Mouse (Mus musculus) left cerebral cortex, adult 6 months (tissue): Measurements from ENCODE around the gene Tspear. TPM values are rescaled to one million over a fixed set of nuclear protein-coding genes. Genes with fewer than 3 reads are reported as not detected.

Experiments used
- long read RNA-seq, 2 experiments: library from polyadenylated mRNA; unstranded; transcript quantifications; one replicate each; pipeline ENCODE4 v2.0.0; 2019 to 2020
- polyA plus RNA-seq: library from polyadenylated mRNA; unstranded; fragments of <200 nt; fragmentation: Nextera tagmentation; gene quantifications from 2 replicates; pipeline ENCODE4 v1.2.3, GENCODE M21; 2021

Tspear gene
- polyA plus RNA-seq, result 0.20 TPM in 2 replicates
- long read RNA-seq, experiment 1, partial matches to known transcripts, result 1 of 4 reads
- long read RNA-seq, experiment 1, other reads (novel, unspliced or antisense), result 1 of 4 reads
- long read RNA-seq, experiment 2, result 0 reads

GRCm38 (mm10) chr10:77685895-77686664, at the start of gene Tspear:
Gene Tspear (plus strand): TSS chr10:77686569.

DNA sequence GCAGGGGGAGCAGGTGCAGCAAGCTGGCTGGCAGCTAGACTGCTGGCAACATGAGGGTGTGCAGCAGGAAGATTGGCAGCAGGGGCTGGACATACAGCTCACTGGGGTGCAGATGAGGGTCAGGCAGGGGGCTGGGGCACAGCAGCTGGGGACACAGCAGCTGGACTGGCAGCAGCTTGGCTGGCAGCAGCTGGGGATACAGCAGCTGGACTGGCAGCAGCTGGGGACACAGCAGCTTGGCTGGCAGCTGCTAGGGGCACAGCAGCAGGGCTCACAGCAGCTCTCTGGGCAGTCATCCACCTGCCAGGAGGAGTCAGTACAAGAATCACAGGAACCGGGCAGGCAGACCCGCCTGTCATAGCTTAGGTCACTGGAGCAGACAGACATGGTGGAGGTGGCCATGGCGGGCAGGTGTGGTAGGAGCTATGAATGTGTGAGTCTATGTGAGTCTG, 4.0 kb downstream of the Tspear start, which contains the start of gene Gm19402:
Gene Gm19402 (minus strand): TSS at position 402 of the 452 bp plus-strand sequence.

GRCm38 (mm10) chr10:77697133-77697532, 10.8 kb downstream of the Tspear start, which contains the start of gene Gm9508:
Gene Gm9508 (minus strand): TSS chr10:77697233.

DNA sequence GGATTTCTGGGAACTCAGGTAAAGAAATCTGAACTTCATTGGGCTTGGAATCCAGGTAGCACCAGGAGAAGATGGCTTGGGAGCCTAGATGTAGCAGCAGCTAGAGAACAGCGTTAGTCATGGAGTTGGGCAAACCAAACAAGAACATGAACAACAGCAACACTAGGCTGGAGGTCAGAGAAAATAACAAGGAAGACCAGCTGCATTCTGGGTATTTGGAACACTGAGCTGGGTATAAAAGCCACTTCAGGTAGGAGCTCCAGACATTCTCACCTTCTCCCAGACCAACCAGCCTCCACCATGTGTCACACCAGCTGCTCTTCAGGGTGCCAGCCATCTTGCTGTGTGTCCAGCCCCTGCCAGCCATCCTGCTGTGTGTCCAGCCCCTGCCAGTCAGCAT, 20.0 kb downstream of the Tspear start, which contains the start of gene Gm10272:
Gene Gm10272 (plus strand): TSS at position 301 of the 400 bp plus-strand sequence.

GRCm38 (mm10) chr10:77711157-77711556, 24.8 kb downstream of the Tspear start, which contains the start of gene Gm10024:
Gene Gm10024 (plus strand): TSS chr10:77711457.

GRCm38 (mm10) chr10:77715507-77715906, 29.1 kb downstream of the Tspear start, which contains the start of gene Gm10142:
Gene Gm10142 (plus strand): TSS chr10:77715807.

GRCm38 (mm10) chr10:77720299-77720698, 33.9 kb downstream of the Tspear start, which contains the start of gene Krtap12-1:
Gene Krtap12-1 (plus strand): TSS chr10:77720599.

GRCm38 (mm10) chr10:77726186-77726585, 39.8 kb downstream of the Tspear start, which contains the start of gene Gm10100:
Gene Gm10100 (plus strand): TSS chr10:77726486.

DNA sequence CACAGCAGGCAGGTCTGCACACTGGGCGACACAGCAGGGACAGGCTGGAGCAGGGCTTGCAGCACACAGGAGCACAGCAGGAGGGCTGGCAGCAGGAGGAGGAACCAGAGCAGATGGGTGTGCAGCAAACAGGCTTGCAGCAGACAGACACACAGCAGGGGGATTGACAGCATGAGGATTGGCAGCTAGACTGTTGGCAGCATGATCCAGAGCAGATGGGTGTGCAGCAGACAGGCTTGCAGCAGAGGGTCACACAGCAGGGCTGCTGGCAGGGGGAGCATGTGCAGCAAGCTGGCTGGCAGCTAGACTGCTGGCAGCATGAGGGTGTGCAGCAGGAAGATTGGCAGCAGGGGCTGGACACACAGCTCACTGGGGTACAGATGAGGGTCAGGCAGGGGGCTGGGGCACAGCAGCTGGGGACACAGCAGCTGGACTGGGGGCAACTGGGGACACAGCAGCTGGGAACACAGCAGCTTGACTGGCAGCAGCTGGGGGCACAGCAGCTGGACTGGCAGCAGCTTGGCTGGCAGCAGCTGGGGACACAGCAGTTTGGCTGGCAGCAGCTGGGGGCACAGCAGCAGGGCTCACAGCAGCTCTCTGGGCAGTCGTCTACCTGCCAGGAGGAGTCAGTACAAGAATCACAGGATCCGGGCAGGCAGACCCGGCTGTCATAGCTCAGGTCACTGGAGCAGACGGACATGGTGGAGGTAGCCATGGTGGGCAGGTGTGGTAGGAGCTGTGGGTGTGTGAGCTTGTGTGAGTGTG, 55.7 kb downstream of the Tspear start, which contains the start of gene Gm18596:
Gene Gm18596 (minus strand): TSS at position 715 of the 765 bp plus-strand sequence.

GRCm38 (mm10) chr10:77751254-77751653, 64.9 kb downstream of the Tspear start, which contains the start of gene Gm9736:
Gene Gm9736 (minus strand): TSS chr10:77751354.

GRCm38 (mm10) chr10:77759582-77759981, 73.2 kb downstream of the Tspear start, which contains the start of gene Gm3233:
Gene Gm3233 (minus strand): TSS chr10:77759682.

DNA sequence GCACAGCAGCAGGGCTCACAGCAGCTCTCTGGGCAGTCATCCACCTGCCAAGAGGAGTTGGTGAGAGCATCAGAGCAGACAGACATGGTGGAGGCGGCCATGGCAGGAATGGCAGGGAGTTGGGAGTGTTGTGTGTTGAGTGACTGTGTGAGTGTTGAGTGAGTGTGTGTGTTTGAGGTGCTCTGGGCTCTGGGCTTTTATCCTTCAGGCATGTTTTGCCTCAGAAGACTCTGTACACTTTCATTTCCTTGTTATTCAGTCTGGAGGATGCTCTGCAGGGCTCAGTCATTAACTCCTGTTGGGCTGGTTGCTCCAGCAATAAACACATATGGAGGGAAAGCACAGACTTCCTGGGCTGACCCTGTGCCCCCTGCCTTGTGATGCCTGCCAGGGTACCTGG, 84.9 kb downstream of the Tspear start, which contains the start of gene Gm3238:
Gene Gm3238 (minus strand): TSS at position 101 of the 400 bp plus-strand sequence.

DNA sequence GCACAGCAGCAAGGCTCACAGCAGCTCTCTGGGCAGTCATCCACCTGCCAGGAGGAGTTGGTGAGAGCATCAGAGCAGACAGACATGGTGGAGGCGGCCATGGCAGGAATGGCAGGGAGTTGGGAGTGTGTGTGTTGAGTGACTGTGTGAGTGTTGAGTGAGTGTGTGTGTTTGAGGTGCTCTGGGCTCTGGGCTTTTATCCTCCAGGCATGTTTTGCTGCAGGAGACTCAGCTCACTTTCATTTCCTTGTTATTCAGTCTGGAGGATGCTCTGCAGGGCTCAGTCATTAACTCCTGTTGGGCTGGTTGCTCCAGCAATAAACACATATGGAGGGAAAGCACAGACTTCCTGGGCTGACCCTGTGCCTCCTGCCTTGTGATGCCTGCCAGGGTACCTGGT, 90.5 kb downstream of the Tspear start, which contains the start of gene Gm7138:
Gene Gm7138 (minus strand): TSS at position 101 of the 400 bp plus-strand sequence.

GRCm38 (mm10) chr10:77782442-77782841, 96.1 kb downstream of the Tspear start, which contains the start of gene Gm3250:
Gene Gm3250 (minus strand): TSS chr10:77782542.

GRCm38 (mm10) chr10:77787876-77788275, 101.5 kb downstream of the Tspear start, which contains the start of gene Gm7137:
Gene Gm7137 (minus strand): TSS chr10:77788200.

GRCm38 (mm10) chr10:77794976-77795375, 108.6 kb downstream of the Tspear start, which contains the start of gene Gm9639:
Gene Gm9639 (minus strand): TSS chr10:77795076.

GRCm38 (mm10) chr10:77798921-77799508, 112.6 kb downstream of the Tspear start, which contains the start of gene Gm19668:
Gene Gm19668 (minus strand): TSS chr10:77799133.

GRCm38 (mm10) chr10:77811743-77812142, 125.4 kb downstream of the Tspear start, which contains the start of gene Gm9507:
Gene Gm9507 (minus strand): TSS chr10:77811843.

GRCm38 (mm10) chr10:77814382-77814781, 128.0 kb downstream of the Tspear start, which contains the start of gene Gm2696:
Gene Gm2696 (plus strand): TSS chr10:77814682.

GRCm38 (mm10) chr10:77826951-77827350, 140.6 kb downstream of the Tspear start, which contains the start of gene Krtap10-4:
Gene Krtap10-4 (minus strand): TSS chr10:77827095.

DNA sequence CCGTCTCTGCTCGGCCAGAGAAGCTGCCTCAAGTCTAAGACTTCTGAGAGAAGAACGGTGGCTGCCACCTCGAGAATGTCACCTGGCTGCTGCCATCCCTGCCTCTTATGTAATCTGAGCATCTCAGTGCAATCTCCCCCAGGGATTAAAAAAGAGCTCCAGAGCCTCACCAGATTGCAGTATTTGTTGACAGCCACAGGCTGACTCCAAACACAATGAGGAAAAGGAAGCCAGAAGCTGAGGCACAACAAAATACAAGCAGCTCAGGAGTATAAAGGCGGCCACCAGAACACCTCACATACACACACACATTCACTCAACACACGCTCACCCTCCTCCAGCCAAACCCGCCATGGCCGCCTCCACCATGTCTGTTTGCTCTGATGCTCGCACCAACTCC, 149.3 kb downstream of the Tspear start, which contains the start of gene Krtap10-10:
Gene Krtap10-10 (plus strand): TSS at position 301 of the 400 bp plus-strand sequence.

